Mouse (Mus musculus): ENCODE measurements around the gene Ppp1r3g. TPM values are rescaled to one million over a fixed set of nuclear protein-coding genes. Genes with fewer than 3 reads are reported as not detected.
"Not testable (repeated sequence)": the region's sequence is repeated elsewhere in the genome, so short reads cannot be mapped to it uniquely, and the experiment has no call there.

The Ppp1r3g gene
- polyA plus RNA-seq, 1 experiment from 2014 or later, result 4.7 TPM

DNA sequence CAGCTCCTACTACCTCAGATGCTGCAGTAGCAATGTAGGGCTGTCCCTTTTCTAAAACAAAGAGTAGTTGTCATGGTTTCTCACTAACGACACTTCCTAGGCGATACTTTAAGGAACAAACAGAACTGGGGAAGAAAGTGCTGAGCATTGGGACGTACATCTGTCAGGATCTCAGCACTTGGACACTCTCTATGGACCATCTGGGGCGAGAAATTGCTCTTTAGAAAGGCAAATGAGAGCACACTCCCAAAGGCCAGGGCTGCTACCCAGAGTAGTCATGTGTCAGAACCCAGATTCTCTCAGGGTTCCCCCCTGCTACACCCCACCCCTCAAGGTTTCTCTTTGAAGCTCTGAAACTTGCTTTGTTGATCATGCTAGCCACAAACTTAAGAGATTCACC is 21.8 kb downstream of the Ppp1r3g start:
- ATAC-seq (replicated peaks; ENCODE audit: insufficient number of reproducible peaks, low FRiP score, low TSS enrichment), result no peak
- no peak overlapping the region for H3K9ac ChIP-seq (ENCODE audit: low read depth, low read length)

DNA sequence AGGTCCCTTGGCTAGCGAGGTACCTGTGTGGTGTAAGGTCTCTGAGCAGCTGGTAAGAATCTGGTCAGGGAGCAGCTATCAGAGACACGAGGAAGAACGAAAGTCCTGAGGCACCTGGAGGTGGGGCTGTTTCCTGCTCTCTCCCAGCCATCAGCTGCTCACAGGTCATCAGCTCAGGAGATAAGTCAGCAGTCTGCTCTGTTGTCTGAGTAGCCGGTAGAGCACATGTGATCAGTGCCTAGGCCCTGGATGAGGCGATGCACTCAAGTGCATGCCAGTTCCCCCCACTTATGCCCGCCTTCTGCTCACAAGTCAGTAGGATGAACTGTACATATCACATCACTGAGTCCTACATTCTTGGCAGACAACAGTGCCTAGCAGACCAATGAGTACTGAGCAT is 24.3 kb downstream of the Ppp1r3g start:
- no peak overlapping the region for H3K4me3 ChIP-seq (ENCODE audit: low read depth, low read length)
- H3K9ac ChIP-seq (ENCODE audit: low read depth, low read length), result no peak overlapping the region
- H3K9me3 ChIP-seq (replicated peaks; ENCODE audit: control insufficient read depth, low read length), result no peaks in the 10 kb centered on the region
- no peaks in the 10 kb centered on the region for H3K27me3 ChIP-seq (ENCODE audit: control insufficient read depth, insufficient read depth, low read length)
- no peak overlapping the region for H3K4me2 ChIP-seq
- no peak overlapping the region for H3K27ac ChIP-seq (ENCODE audit: low read depth, low read length)
- no peak for ATAC-seq (replicated peaks; ENCODE audit: insufficient number of reproducible peaks, low FRiP score, low TSS enrichment)
- H3K4me1 ChIP-seq (ENCODE audit: control insufficient read depth, insufficient read depth, low read length), result peaks cover 9% of the 10 kb centered on the region
- H3K36me3 ChIP-seq (ENCODE audit: control insufficient read depth, insufficient read depth, low read length), result 0 out of 2 replicates have a peak, but pooled peaks cover under 1% of the 10 kb centered on the region
- 50% methylated on average over 6 of the region's 6 CpGs for WGBS (ENCODE audit: insufficient replicate concordance)

More for the DNA sequence above, 21.8 kb downstream of the Ppp1r3g start:
- peaks cover 8% of the 10 kb centered on the region; the same call in 1 of the 2 replicates for H3K36me3 ChIP-seq (ENCODE audit: control insufficient read depth, insufficient read depth, low read length)
- no peak overlapping the region for H3K27ac ChIP-seq (ENCODE audit: low read depth, low read length)
- H3K9me3 ChIP-seq (replicated peaks; ENCODE audit: control insufficient read depth, low read length), result no peaks in the 10 kb centered on the region
- no peak overlapping the region for H3K4me3 ChIP-seq (ENCODE audit: low read depth, low read length)
- no peaks in the 10 kb centered on the region for H3K27me3 ChIP-seq (ENCODE audit: control insufficient read depth, insufficient read depth, low read length)
- 87% methylated on average over 4 of the region's 4 CpGs for WGBS (ENCODE audit: insufficient replicate concordance)
- no peak overlapping the region for H3K4me2 ChIP-seq
- H3K4me1 ChIP-seq (ENCODE audit: control insufficient read depth, insufficient read depth, low read length), result no peaks in the 10 kb centered on the region

DNA sequence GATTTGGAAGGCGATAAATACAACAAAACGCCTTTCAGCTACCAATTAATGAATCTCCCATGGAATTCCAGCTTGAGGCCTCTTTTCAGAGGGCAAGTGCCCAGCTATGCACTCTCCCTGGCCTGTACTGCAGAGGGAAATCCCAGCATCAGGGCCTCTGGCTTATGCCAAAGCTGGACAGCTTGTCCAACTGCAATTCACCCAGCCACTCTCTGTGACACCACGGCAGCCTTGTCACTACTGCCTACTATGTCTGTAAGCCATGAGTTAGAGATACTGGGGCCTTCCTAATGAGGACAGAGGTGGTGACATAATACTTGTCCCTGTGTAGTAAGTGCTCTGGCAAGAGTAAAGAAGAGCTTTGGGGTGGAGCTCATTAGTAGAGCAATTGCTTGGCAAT is 30.7 kb downstream of the Ppp1r3g start:
- Histone ChIP-seq H3K27ac (ENCODE audit: low read depth, low read length) (no peak overlapping the region), H3K4me2 (no peak overlapping the region), H3K36me3 (ENCODE audit: control insufficient read depth, insufficient read depth, low read length) (no peaks in the 10 kb centered on the region), H3K9me3 (replicated peaks; ENCODE audit: control insufficient read depth, low read length) (no peaks in the 10 kb centered on the region), H3K9ac (ENCODE audit: low read depth, low read length) (no peak overlapping the region), H3K4me1 (ENCODE audit: control insufficient read depth, insufficient read depth, low read length) (peaks cover 29% of the 10 kb centered on the region), H3K4me3 (ENCODE audit: low read depth, low read length) (no peak overlapping the region), H3K27me3 (ENCODE audit: control insufficient read depth, insufficient read depth, low read length) (no peaks in the 10 kb centered on the region)
- 46% methylated on average over 3 of the region's 3 CpGs for WGBS (ENCODE audit: insufficient replicate concordance)
- no peak for ATAC-seq (replicated peaks; ENCODE audit: insufficient number of reproducible peaks, low FRiP score, low TSS enrichment)

DNA sequence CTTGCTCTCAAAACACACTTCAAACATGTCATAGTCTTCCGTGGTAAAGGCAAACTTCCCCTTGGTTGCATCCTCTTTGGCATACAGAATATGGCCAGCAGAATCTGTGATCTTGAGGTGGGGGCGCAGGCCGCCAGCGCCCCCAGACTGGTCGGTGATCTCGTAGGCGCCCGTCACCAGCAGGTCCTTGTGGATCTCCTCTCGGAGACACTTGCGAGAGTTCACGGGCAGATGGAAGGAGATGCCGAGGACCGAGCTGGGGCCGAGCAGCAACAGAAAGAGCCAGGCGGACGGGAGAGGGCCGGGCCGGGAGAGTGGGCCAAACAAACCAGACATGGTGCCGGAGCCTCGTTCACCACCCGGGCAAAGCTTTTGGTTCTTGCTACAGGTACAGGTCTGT is 32.5 kb downstream of the Ppp1r3g start:
- not testable (repeated sequence) for H3K4me2 ChIP-seq; ATAC-seq (replicated peaks; ENCODE audit: insufficient number of reproducible peaks, low FRiP score, low TSS enrichment); H3K36me3 ChIP-seq (ENCODE audit: control insufficient read depth, insufficient read depth, low read length); H3K9me3 ChIP-seq (replicated peaks; ENCODE audit: control insufficient read depth, low read length); H3K27ac ChIP-seq (ENCODE audit: low read depth, low read length); H3K4me3 ChIP-seq (ENCODE audit: low read depth, low read length); H3K27me3 ChIP-seq (ENCODE audit: control insufficient read depth, insufficient read depth, low read length); H3K9ac ChIP-seq (ENCODE audit: low read depth, low read length)
- peaks cover 41% of the 10 kb centered on the region for H3K4me1 ChIP-seq (ENCODE audit: control insufficient read depth, insufficient read depth, low read length)
- 90% methylated on average over 19 of the region's 21 CpGs for WGBS (ENCODE audit: insufficient replicate concordance)

DNA sequence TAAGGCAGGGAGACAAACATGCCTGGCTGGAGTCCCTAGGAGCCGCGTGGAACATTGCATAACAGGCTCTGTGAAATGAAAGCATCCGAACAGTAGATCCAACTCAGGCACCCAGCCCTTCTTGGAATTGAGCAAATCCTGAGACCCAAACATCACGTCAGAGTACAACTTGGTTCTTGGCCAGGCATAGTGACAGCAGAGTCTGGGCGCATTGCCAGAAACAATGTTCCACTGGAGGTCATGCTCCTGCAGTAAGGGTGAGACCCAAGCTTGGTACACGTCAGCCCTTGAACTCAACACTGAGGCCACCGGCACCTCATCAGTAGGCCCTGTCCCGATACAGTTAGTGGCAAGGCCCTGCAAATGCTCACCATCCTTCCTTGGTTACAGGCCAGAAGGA is 35.4 kb downstream of the Ppp1r3g start:
- Histone ChIP-seq H3K4me2 (no peak overlapping the region), H3K27me3 (ENCODE audit: control insufficient read depth, insufficient read depth, low read length) (no peaks in the 10 kb centered on the region), H3K9ac (ENCODE audit: low read depth, low read length) (no peak overlapping the region), H3K27ac (ENCODE audit: low read depth, low read length) (no peak overlapping the region), H3K4me1 (ENCODE audit: control insufficient read depth, insufficient read depth, low read length) (peaks cover 41% of the 10 kb centered on the region), H3K9me3 (replicated peaks; ENCODE audit: control insufficient read depth, low read length) (no peaks in the 10 kb centered on the region), H3K36me3 (ENCODE audit: control insufficient read depth, insufficient read depth, low read length) (no peaks in the 10 kb centered on the region), H3K4me3 (ENCODE audit: low read depth, low read length) (no peak overlapping the region)
- 67% methylated on average over 8 of the region's 8 CpGs for WGBS (ENCODE audit: insufficient replicate concordance)
- peak; percentile 62; the same call in 1 of the 2 replicates for ATAC-seq (replicated peaks; ENCODE audit: insufficient number of reproducible peaks, low FRiP score, low TSS enrichment)

DNA sequence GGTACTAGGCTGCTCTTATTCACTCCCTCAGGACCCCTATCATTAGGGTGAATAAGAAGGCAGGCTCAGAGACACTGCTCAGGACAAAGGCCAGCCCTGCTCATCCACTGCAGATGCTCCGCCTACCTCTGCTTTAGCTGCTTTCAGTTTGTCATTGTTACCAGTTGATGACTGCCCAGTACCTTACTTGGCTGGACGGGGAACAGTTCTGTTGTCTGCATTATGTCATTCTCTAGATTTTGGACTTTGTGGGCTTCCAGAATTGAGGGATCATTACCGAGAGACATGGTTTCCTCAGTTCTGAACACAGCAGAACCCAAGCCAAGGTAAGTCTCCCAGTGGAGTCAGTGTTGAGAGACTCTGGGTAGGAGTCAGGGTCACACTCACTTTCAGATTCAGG is 36.6 kb downstream of the Ppp1r3g start:
- no peak overlapping the region for H3K4me3 ChIP-seq (ENCODE audit: low read depth, low read length)
- no peak overlapping the region for H3K9ac ChIP-seq (ENCODE audit: low read depth, low read length)
- peaks cover 33% of the 10 kb centered on the region for H3K4me1 ChIP-seq (ENCODE audit: control insufficient read depth, insufficient read depth, low read length)
- WGBS (ENCODE audit: insufficient replicate concordance), result 73% methylated on average over 3 of the region's 3 CpGs
- peak overlapping the region; percentile 78 for H3K27ac ChIP-seq (ENCODE audit: low read depth, low read length)
- H3K4me2 ChIP-seq, result no peak overlapping the region
- H3K27me3 ChIP-seq (ENCODE audit: control insufficient read depth, insufficient read depth, low read length), result no peaks in the 10 kb centered on the region
- no peaks in the 10 kb centered on the region for H3K36me3 ChIP-seq (ENCODE audit: control insufficient read depth, insufficient read depth, low read length)
- ATAC-seq (replicated peaks; ENCODE audit: insufficient number of reproducible peaks, low FRiP score, low TSS enrichment), result no peak
- H3K9me3 ChIP-seq (replicated peaks; ENCODE audit: control insufficient read depth, low read length), result no peaks in the 10 kb centered on the region

DNA sequence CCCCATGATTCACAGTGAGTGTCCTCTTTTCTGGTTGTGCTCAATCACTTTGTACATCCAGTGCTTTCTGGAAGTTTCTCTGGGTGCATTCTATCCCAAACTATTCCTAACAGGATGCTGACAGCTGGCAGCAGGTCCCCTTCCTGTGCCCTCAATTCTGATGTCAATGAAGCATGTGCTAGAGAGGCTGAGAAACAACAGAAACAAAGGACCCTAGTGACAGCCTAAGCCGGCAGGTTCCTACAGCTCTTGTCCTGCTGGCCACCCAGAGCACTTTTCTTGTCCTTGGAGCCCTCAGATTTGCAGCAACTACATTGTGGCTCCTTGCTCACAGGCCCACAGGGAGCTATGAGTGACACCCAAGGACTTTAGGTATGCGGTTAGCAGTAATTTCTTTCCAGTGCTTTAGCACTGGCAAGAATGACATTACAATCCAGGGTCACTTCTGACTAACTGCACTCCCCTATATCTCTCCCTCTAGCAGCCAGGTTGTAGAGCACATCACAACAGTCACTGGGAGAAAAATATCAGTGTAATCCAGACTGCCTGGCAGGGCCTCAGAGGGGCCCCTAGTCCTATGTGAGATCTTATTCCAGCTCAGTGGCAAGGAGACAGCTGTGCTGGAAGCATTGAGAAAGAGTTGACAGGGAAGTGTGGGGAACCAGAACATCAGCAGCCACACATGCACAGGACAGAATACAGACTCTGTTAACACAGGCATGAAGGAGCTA is 37.2 kb downstream of the Ppp1r3g start:
- Histone ChIP-seq H3K27me3 (ENCODE audit: control insufficient read depth, insufficient read depth, low read length) (no peaks in the 10 kb centered on the region), H3K4me3 (ENCODE audit: low read depth, low read length) (no peak overlapping the region), H3K9ac (ENCODE audit: low read depth, low read length) (no peak overlapping the region), H3K36me3 (ENCODE audit: control insufficient read depth, insufficient read depth, low read length) (no peaks in the 10 kb centered on the region), H3K4me1 (ENCODE audit: control insufficient read depth, insufficient read depth, low read length) (peaks cover 33% of the 10 kb centered on the region), H3K9me3 (replicated peaks; ENCODE audit: control insufficient read depth, low read length) (no peaks in the 10 kb centered on the region), H3K27ac (ENCODE audit: low read depth, low read length) (peak overlapping the region; percentile 78), H3K4me2 (no peak overlapping the region)
- no peak; the same call in 1 of the 2 replicates for ATAC-seq (replicated peaks; ENCODE audit: insufficient number of reproducible peaks, low FRiP score, low TSS enrichment)
- 53% methylated on average over 2 of the region's 2 CpGs for WGBS (ENCODE audit: insufficient replicate concordance)

DNA sequence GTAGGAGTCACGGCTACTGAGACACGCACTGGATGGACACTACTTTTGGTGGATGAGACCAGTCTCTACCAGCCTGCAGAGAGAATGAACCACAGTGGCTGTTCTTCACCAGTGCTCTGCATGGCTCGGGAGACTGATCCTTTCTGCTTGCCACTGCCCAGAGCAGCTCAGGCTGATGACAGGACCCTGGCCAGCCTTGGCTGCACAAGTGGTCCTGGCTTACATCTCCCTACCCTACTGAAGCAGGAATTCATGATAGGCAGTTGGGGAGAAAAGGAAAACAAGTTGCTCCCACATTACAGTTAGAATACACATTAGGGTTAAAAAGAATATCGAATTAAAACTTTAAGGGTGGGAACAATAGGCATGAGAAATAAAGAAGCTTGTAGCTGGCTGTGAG is 39.0 kb downstream of the Ppp1r3g start:
- no peaks in the 10 kb centered on the region for H3K36me3 ChIP-seq (ENCODE audit: control insufficient read depth, insufficient read depth, low read length)
- H3K9ac ChIP-seq (ENCODE audit: low read depth, low read length), result no peak overlapping the region
- no peaks in the 10 kb centered on the region for H3K9me3 ChIP-seq (replicated peaks; ENCODE audit: control insufficient read depth, low read length)
- H3K4me1 ChIP-seq (ENCODE audit: control insufficient read depth, insufficient read depth, low read length), result peaks cover 33% of the 10 kb centered on the region
- no peak overlapping the region for H3K4me2 ChIP-seq
- no peak overlapping the region for H3K27ac ChIP-seq (ENCODE audit: low read depth, low read length)
- WGBS (ENCODE audit: insufficient replicate concordance), result 82% methylated on average over 4 of the region's 4 CpGs
- ATAC-seq (replicated peaks; ENCODE audit: insufficient number of reproducible peaks, low FRiP score, low TSS enrichment), result no peak
- no peaks in the 10 kb centered on the region for H3K27me3 ChIP-seq (ENCODE audit: control insufficient read depth, insufficient read depth, low read length)
- H3K4me3 ChIP-seq (ENCODE audit: low read depth, low read length), result no peak overlapping the region

DNA sequence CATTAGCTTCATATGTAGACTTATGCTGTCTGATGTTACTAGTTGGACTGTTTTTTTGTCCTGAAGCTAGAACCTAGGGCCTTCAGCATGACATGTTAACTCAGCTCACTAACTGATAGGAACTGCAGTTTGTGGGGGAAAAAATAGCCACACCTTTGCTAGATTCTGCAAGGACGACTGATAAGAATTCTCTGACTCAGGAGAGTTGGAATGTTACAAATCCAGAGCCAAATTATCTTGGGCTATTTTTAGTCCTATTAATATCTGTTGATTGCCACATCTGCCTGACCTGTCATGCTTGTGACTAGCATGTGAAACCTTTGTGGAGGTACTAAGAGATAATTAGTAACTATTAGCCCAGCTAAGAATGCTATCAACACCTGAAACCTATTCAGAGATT is 42.2 kb downstream of the Ppp1r3g start:
- ATAC-seq (replicated peaks; ENCODE audit: insufficient number of reproducible peaks, low FRiP score, low TSS enrichment), result no peak

More for the DNA sequence above, 42.2 kb downstream of the Ppp1r3g start:
- 19% methylated on average over 1 of the region's 1 CpGs for whole genome bisulfite sequencing (ENCODE audit: insufficient replicate concordance)
- no peaks in the 10 kb centered on the region for H3K36me3 ChIP-seq (ENCODE audit: control insufficient read depth, insufficient read depth, low read length)
- no peak overlapping the region for H3K27ac ChIP-seq (ENCODE audit: low read depth, low read length)
- H3K4me2 ChIP-seq, result no peak overlapping the region
- no peak overlapping the region for H3K9ac ChIP-seq (ENCODE audit: low read depth, low read length)
- peaks cover 23% of the 10 kb centered on the region for H3K4me1 ChIP-seq (ENCODE audit: control insufficient read depth, insufficient read depth, low read length)
- no peak overlapping the region for H3K4me3 ChIP-seq (ENCODE audit: low read depth, low read length)
- H3K27me3 ChIP-seq (ENCODE audit: control insufficient read depth, insufficient read depth, low read length), result no peaks in the 10 kb centered on the region
- H3K9me3 ChIP-seq (replicated peaks; ENCODE audit: control insufficient read depth, low read length), result no peaks in the 10 kb centered on the region

All from heart, embryonic 11.5 days (tissue).